In the genomic region with DNA sequence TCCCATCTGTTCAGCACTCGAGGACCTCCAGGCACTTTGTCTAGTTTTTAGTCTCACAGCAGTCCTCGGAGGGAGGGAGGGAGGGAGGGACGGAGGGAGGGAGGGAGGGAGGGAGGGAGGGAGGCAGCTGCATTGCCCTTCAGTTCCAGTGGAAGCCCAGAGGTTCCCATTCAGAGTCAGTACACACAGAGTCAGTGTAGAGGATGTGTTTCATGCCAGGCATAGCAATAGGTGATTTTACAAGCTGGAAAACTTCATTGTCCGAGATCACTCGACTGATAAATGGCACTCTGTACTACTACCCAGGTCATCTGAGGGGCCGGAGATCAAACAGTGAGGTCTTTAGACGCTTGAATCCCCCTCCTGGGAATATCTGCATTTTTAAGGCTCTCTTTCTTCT, we compare ENCODE assay signal across 14 mouse cellular contexts.
"Had no signal": no experiment of that assay in that cellular context is flagged by ENCODE, and none has a peak within 500 bp of the region (broad histone marks: within the 10 kb centered on the region; RNA-seq: fewer than 3 reads in every experiment).

No protein-coding gene starts in this region.

- H3K4me1 ChIP-seq: liver, embryonic 15.5 days; midbrain, embryonic 10.5 days; neural tube, embryonic 13.5 days had no signal

- H3K9ac ChIP-seq: liver, embryonic 15.5 days; neural tube, embryonic 13.5 days had no signal

- H3K36me3 ChIP-seq: liver, embryonic 15.5 days; midbrain, embryonic 10.5 days; neural tube, embryonic 13.5 days had no signal

- H3K27me3 ChIP-seq: liver, embryonic 15.5 days; neural tube, embryonic 13.5 days had no signal

- ATAC-seq: lung, postnatal 0 days had no signal

- H3K27ac ChIP-seq: left cerebral cortex, adult 2 months; liver, embryonic 15.5 days; midbrain, embryonic 10.5 days; neural tube, embryonic 13.5 days had no signal

- H3K4me2 ChIP-seq: liver, embryonic 11.5 days; liver, embryonic 15.5 days; neural tube, embryonic 13.5 days had no signal

- DNase-seq: kidney, adult 18-20 months; kidney, postnatal 10 days; lung, adult 2 months; lung, postnatal 36 days; midbrain, embryonic 14.5 days; right cerebral cortex, postnatal 25 days; thymus, postnatal 36 days had no signal

- H3K9me3 ChIP-seq: liver, embryonic 15.5 days; neural tube, embryonic 13.5 days had no signal

- H3K4me3 ChIP-seq: left cerebral cortex, adult 2 months; liver, embryonic 15.5 days; midbrain, embryonic 10.5 days; myocyte; neural tube, embryonic 13.5 days had no signal
